Mouse (Mus musculus) G1E (cell line): Measurements from ENCODE around the gene Tmem98. TPM values are rescaled to one million over a fixed set of nuclear protein-coding genes. Genes with fewer than 3 reads are reported as not detected.

Experiments used
- ATAC-seq: 2 replicates; pipeline ENCODE4 v1.8.0; 2016; ENCODE audit warnings: mild to moderate bottlenecking; ENCODE audit not compliant: insufficient number of reproducible peaks, poor library complexity, low FRiP score, severe bottlenecking; ENCODE audit errors: extremely low read depth
- DNase-seq: peaks from one replicate; pipeline ENCODE4 v3.0.0; 2012; ENCODE audit warnings: low spot score
- H3K27me3 ChIP-seq: 2 replicates; pipeline ENCODE4 v1.6.1; 2012; ENCODE audit warnings: mild to moderate bottlenecking, low read length, inconsistent platforms; ENCODE audit not compliant: insufficient read depth
- H3K36me3 ChIP-seq: replicated peaks from 2 replicates; pipeline ENCODE3; 2012; ENCODE audit warnings: mild to moderate bottlenecking, inconsistent platforms
- H3K4me1 ChIP-seq: 2 replicates; pipeline ENCODE4 v1.6.1; 2012; ENCODE audit warnings: low read depth, low read length, inconsistent platforms, mixed read lengths; ENCODE audit not compliant: insufficient read depth
- H3K4me3 ChIP-seq: 2 replicates; pipeline ENCODE4 v1.5.1; 2012; ENCODE audit warnings: low read depth, mild to moderate bottlenecking, inconsistent platforms, low read length, moderate library complexity, mixed read lengths
- H3K9me3 ChIP-seq: replicated peaks from 2 replicates; pipeline ENCODE4 v1.6.1; 2012; ENCODE audit warnings: inconsistent platforms
- CTCF ChIP-seq: IDR thresholded peaks from 2 replicates; pipeline ENCODE4 v1.5.1; 2012; ENCODE audit warnings: low read depth, low read length, inconsistent platforms, mixed read lengths
- GATA1 ChIP-seq: IDR thresholded peaks from 2 replicates; pipeline ENCODE4 v1.6.1; 2012; ENCODE audit warnings: borderline replicate concordance, low read length, inconsistent platforms, mixed read lengths
- GATA2 ChIP-seq: IDR thresholded peaks from 2 replicates; pipeline ENCODE4 v1.6.1; 2012; ENCODE audit warnings: low read depth, low read length, inconsistent platforms, borderline replicate concordance
- POLR2AphosphoS5 ChIP-seq: IDR thresholded peaks from 2 replicates; pipeline ENCODE4 v1.6.1; 2012; ENCODE audit warnings: low read depth, low read length, inconsistent platforms; ENCODE audit not compliant: insufficient replicate concordance
- TAL1 ChIP-seq: conservative IDR thresholded peaks from 2 replicates; pipeline ENCODE4 v1.6.1; 2012; ENCODE audit warnings: low read depth, low read length, inconsistent platforms, mixed read lengths
- polyA plus RNA-seq: library from polyadenylated mRNA; stranded (reverse); fragments of >175 nt; gene quantifications from 2 replicates; pipeline ENCODE4 v1.2.3, GENCODE M21; 2012
- total RNA-seq, 2 experiments: library from RNA; stranded (forward) in 1 of 2; stranded (reverse) in 1 of 2; fragments of 200-1000 nt in 1 of 2; fragments of >200 nt in 1 of 2; fragmentation: Nextera tagmentation in 1 of 2; gene quantifications; 2 replicates each; pipeline ENCODE4 v1.2.3; 2014 to 2017

Gene Tmem98
- total and polyA plus RNA-seq, 3 experiments: not detected

- ATAC-seq (no peak), DNase-seq (no peak)
- Histone ChIP-seq H3K9me3 (peaks cover 74% of the 10 kb centered on the region), H3K4me1 (no peaks in the 10 kb centered on the region), H3K27me3 (no peaks in the 10 kb centered on the region), H3K36me3 (no peaks in the 10 kb centered on the region), H3K4me3 (no peak overlapping the region)
- TF ChIP-seq GATA2: no peak
- no peak for TF ChIP-seq GATA1
- no peak for TF ChIP-seq POLR2AphosphoS5
- TF ChIP-seq CTCF: no peak
- TF ChIP-seq TAL1: no peak
Observed at GRCm38 (mm10) chr11:80818060-80818697, 8.2 kb downstream of the Tmem98 start.

DNA sequence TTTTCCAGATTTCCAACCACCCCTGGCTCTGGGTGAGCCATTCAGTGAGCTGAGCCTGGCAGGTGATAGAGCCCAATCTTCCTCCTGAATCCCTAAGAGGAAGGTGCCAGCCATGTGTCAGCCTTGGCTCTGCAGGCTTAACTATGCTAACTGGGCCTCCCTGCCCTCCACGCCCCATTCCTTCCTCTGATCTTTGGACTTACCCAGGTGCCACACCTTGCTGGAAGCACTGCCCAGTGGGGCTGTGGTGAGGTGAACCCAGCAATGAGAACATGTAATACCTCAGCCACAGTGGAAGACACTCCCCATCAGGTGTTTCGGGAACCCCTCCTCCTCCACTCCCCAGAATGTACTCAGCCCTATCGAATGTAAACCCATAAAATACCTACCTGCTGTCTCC lies 10.1 kb downstream of the Tmem98 start:
- H3K4me1 ChIP-seq: no peaks in the 10 kb centered on the region
- 0 out of 2 replicates have a peak overlapping the region, but pooled peaks have one; percentile 8 for H3K4me3 ChIP-seq
- peaks cover 77% of the 10 kb centered on the region for H3K9me3 ChIP-seq
- no peaks in the 10 kb centered on the region for H3K36me3 ChIP-seq
- no peak for DNase-seq
- TF ChIP-seq CTCF (no peak), POLR2AphosphoS5 (no peak), GATA2 (no peak), TAL1 (no peak), GATA1 (no peak)
- no peaks in the 10 kb centered on the region for H3K27me3 ChIP-seq
- no peak for ATAC-seq

DNA sequence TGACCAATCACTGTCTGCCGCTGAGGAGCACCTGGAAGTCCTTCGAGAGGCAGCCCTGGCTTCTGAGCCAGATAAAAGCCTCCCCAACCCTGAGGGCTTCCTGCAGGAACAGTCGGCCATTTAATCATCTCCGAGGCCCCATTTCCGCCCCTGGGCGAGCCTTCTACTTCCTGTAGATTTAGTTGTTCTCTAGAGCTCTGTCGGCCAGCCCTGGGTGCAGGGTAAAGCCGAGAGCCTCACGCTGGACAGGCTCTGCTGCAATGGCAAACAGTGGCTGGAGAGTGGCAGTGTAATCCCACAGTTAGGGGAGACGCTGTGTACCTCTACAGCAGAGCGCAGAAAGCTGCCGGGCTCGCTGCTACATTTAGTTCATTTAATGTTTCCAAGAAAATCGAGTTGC lies 11.3 kb downstream of the Tmem98 start:
- Histone ChIP-seq H3K4me3 (no peak overlapping the region), H3K27me3 (no peaks in the 10 kb centered on the region), H3K9me3 (peaks cover 79% of the 10 kb centered on the region), H3K36me3 (no peaks in the 10 kb centered on the region), H3K4me1 (no peaks in the 10 kb centered on the region)
- ATAC-seq (no peak), DNase-seq (no peak)
- no peak for TF ChIP-seq CTCF
- TF ChIP-seq GATA1: no peak
- TF ChIP-seq TAL1: no peak

DNA sequence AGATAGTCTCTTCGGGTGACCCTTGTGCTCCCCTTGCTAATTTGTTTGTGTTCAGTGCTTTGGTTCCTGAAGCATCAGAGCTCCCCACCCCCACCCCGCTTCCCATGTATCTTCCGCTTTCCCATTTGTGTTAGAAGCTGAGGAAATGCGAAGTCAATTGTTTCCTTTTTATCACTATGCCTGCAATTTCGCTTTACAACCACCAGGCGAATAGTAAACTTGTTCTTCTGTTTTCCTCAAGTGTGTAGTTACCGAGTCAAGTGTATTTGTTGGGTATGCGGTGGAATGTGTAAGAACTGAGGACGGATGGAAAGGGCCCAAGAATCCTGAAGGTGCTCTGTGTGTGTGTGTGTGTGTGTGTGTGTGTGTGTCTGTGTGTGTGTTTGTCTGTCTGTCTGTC lies 11.8 kb downstream of the Tmem98 start:
- H3K9me3 ChIP-seq: peaks cover 79% of the 10 kb centered on the region
- ATAC-seq (no peak), DNase-seq (no peak)
- TF ChIP-seq GATA1: no peak
- no peak for TF ChIP-seq CTCF
- TF ChIP-seq POLR2AphosphoS5: no peak
- no peak for TF ChIP-seq GATA2
- no peak for TF ChIP-seq TAL1
- no peak overlapping the region for H3K4me3 ChIP-seq
- H3K27me3 ChIP-seq: no peaks in the 10 kb centered on the region
- no peaks in the 10 kb centered on the region for H3K4me1 ChIP-seq
- H3K36me3 ChIP-seq: no peaks in the 10 kb centered on the region

- no peaks in the 10 kb centered on the region for H3K27me3 ChIP-seq
- H3K4me1 ChIP-seq: no peaks in the 10 kb centered on the region
- ATAC-seq (no peak), DNase-seq (no peak)
- no peak for TF ChIP-seq GATA2
- TF ChIP-seq GATA1: no peak
- TF ChIP-seq CTCF: no peak
- TF ChIP-seq POLR2AphosphoS5: no peak
- no peak for TF ChIP-seq TAL1
- no peaks in the 10 kb centered on the region for H3K36me3 ChIP-seq
- no peak overlapping the region for H3K4me3 ChIP-seq
- peaks cover 53% of the 10 kb centered on the region for H3K9me3 ChIP-seq
Observed at GRCm38 (mm10) chr11:80835395-80835794, 25.4 kb downstream of the Tmem98 start.

GRCm38 (mm10) chr11:80835841-80836240 lies 25.9 kb downstream of the Tmem98 start:
- no peak for ATAC-seq
- TF ChIP-seq GATA1: no peak
- no peak for TF ChIP-seq POLR2AphosphoS5
- TF ChIP-seq TAL1: no peak
- no peak for TF ChIP-seq GATA2
- TF ChIP-seq CTCF: no peak

DNA sequence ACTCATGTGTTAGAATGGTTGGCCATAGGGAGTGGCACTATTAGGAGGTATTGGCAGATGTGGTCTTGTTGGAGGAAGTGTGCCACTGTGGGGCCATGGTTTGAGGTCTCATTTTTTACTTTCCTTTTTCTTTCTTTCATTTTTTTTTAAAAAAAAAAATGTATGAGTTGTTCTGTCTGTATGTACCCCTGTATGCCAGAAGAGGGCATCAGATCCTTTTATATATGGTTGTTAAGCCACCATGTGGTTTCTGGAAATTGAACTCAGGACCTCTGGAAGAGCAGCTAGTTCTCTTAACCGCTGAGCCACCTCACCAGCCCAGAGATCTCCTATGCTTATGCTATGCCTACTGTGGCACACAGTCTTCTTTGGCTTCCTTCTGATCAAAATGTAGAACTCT lies 28.7 kb downstream of the Tmem98 start:
- Histone ChIP-seq H3K4me3 (no peak overlapping the region), H3K36me3 (no peaks in the 10 kb centered on the region), H3K4me1 (no peaks in the 10 kb centered on the region), H3K9me3 (peaks cover 46% of the 10 kb centered on the region), H3K27me3 (no peaks in the 10 kb centered on the region)
- ATAC-seq: no peak
- TF ChIP-seq POLR2AphosphoS5: no peak
- no peak for TF ChIP-seq CTCF
- no peak for TF ChIP-seq TAL1
- TF ChIP-seq GATA2: no peak
- DNase-seq: no peak

More at GRCm38 (mm10) chr11:80835841-80836240, 25.9 kb downstream of the Tmem98 start:
- H3K27me3 ChIP-seq: no peaks in the 10 kb centered on the region
- peaks cover 50% of the 10 kb centered on the region for H3K9me3 ChIP-seq
- H3K4me3 ChIP-seq: no peak overlapping the region
- no peaks in the 10 kb centered on the region for H3K4me1 ChIP-seq
- DNase-seq: no peak
- no peaks in the 10 kb centered on the region for H3K36me3 ChIP-seq
